Mouse (Mus musculus): ENCODE measurements around the gene Rsad2. TPM values are rescaled to one million over a fixed set of nuclear protein-coding genes. Genes with fewer than 3 reads are reported as not detected.
"Not testable (repeated sequence)": the region's sequence is repeated elsewhere in the genome, so short reads cannot be mapped to it uniquely, and the experiment has no call there.

Rsad2 gene
- total and polyA plus RNA-seq, 3 experiments, result 0.05 to 15.9 TPM; not detected in 1

DNA sequence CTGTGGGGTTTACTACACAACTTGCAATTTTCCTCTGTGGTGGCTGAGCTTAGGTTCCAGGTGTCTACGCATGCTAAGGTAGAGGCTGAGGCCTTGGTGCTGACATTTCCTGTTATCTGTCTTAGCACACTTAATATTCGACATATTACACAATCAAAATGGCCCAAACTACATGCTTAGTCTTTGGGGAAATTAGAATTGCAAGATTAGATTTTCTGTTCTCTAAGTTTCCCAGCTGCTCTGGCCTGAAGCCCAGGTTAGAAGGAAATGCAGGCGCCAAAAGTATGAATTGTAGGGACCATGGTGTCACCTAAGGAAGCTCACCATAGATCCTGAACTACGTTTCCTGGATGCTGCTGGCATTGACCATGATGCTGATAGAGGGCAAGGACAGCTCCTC, 19.9 kb downstream of the Rsad2 start:
- TF ChIP-seq TAL1 (conservative IDR thresholded peaks at IDR 0.05; ENCODE audit: low read depth, low read length), result no peak
- TF ChIP-seq CTCF (IDR thresholded peaks at IDR 0.05; ENCODE audit: low read depth, low read length), result no peak
- TF ChIP-seq GATA2 (IDR thresholded peaks at IDR 0.05; ENCODE audit: borderline replicate concordance, low read depth, low read length), result no peak
- TF ChIP-seq POLR2AphosphoS5 (IDR thresholded peaks at IDR 0.05; ENCODE audit: insufficient replicate concordance, low read depth, low read length), result no peak
- TF ChIP-seq GATA1 (IDR thresholded peaks at IDR 0.05; ENCODE audit: borderline replicate concordance, low read length), result no peak
- no peak for DNase-seq (ENCODE audit: low spot score)
- Histone ChIP-seq H3K36me3 (replicated peaks) (no peaks in the 10 kb centered on the region), H3K4me1 (ENCODE audit: insufficient read depth, low read depth, low read length) (no peaks in the 10 kb centered on the region), H3K4me3 (ENCODE audit: low read depth, low read length) (no peak overlapping the region), H3K9me3 (replicated peaks) (peaks cover 18% of the 10 kb centered on the region), H3K27me3 (ENCODE audit: insufficient read depth, low read length) (no peaks in the 10 kb centered on the region)
- ATAC-seq (ENCODE audit: extremely low read depth, insufficient number of reproducible peaks, low FRiP score, poor library complexity, severe bottlenecking), result no peak

GRCm38 (mm10) chr12:26428771-26429170, 27.5 kb downstream of the Rsad2 start:
- H3K4me3 ChIP-seq (ENCODE audit: low read depth, low read length); H3K27me3 ChIP-seq (ENCODE audit: insufficient read depth, low read length); H3K36me3 ChIP-seq (replicated peaks); DNase-seq (ENCODE audit: low spot score); ATAC-seq (ENCODE audit: extremely low read depth, insufficient number of reproducible peaks, low FRiP score, poor library complexity, severe bottlenecking); H3K4me1 ChIP-seq (ENCODE audit: insufficient read depth, low read depth, low read length): not testable (repeated sequence)
- peaks cover 22% of the 10 kb centered on the region for H3K9me3 ChIP-seq (replicated peaks)

DNA sequence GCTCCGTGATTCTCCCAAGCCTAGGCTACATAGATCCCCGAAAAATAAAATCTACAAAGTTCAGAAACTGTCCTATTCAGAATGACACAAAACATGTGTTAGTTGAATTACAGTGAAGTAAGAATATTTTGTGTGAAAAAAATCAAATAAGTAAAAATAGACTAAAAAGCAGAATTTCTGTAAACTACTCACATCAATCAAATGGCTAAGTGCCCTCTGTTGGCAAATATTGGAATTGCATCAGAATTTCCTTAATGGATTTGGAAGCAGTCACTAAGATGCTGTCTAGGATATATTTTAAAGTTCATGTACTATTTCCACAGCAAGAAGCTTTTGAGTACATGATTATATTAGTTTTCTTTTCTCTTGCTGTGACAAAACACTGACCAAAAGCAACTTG, 31.4 kb downstream of the Rsad2 start:
- Histone ChIP-seq H3K4me1 (ENCODE audit: insufficient read depth, low read depth, low read length) (no peaks in the 10 kb centered on the region), H3K9me3 (replicated peaks) (peaks cover 28% of the 10 kb centered on the region), H3K36me3 (replicated peaks) (no peaks in the 10 kb centered on the region), H3K4me3 (ENCODE audit: low read depth, low read length) (no peak overlapping the region), H3K27me3 (ENCODE audit: insufficient read depth, low read length) (no peaks in the 10 kb centered on the region)
- TF ChIP-seq TAL1 (conservative IDR thresholded peaks at IDR 0.05; ENCODE audit: low read depth, low read length), result no peak
- no peak for TF ChIP-seq CTCF (IDR thresholded peaks at IDR 0.05; ENCODE audit: low read depth, low read length)
- no peak for TF ChIP-seq GATA2 (IDR thresholded peaks at IDR 0.05; ENCODE audit: borderline replicate concordance, low read depth, low read length)
- TF ChIP-seq POLR2AphosphoS5 (IDR thresholded peaks at IDR 0.05; ENCODE audit: insufficient replicate concordance, low read depth, low read length), result no peak
- TF ChIP-seq GATA1 (IDR thresholded peaks at IDR 0.05; ENCODE audit: borderline replicate concordance, low read length), result no peak
- ATAC-seq (ENCODE audit: extremely low read depth, insufficient number of reproducible peaks, low FRiP score, poor library complexity, severe bottlenecking) (no peak), DNase-seq (ENCODE audit: low spot score) (no peak)

DNA sequence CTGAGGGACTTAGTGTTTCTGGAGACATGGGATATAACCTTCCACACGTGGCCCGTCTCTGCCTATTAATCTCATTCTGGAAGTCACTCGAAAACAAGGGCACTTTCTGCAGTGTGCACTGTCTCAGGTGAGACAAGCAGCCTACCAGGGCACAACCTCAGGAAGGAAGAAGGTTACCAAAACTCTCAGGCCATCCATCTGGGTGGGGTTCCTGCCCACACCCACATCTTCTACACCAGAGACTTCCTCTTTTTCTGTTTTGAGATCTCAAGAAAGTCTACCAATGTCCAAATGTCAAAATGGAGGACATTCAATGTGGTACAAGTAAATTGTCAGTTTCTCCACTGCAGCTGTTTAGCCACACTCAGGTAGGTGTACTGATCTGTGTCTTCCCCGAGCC, 37.9 kb downstream of the Rsad2 start:
- Histone ChIP-seq H3K4me3 (ENCODE audit: low read depth, low read length) (no peak overlapping the region), H3K36me3 (replicated peaks) (no peaks in the 10 kb centered on the region), H3K27me3 (ENCODE audit: insufficient read depth, low read length) (no peaks in the 10 kb centered on the region; the same call in 1 of the 2 replicates), H3K4me1 (ENCODE audit: insufficient read depth, low read depth, low read length) (no peaks in the 10 kb centered on the region), H3K9me3 (replicated peaks) (peaks cover 57% of the 10 kb centered on the region)
- ATAC-seq (ENCODE audit: extremely low read depth, insufficient number of reproducible peaks, low FRiP score, poor library complexity, severe bottlenecking) (no peak), DNase-seq (ENCODE audit: low spot score) (no peak)
- TF ChIP-seq TAL1 (conservative IDR thresholded peaks at IDR 0.05; ENCODE audit: low read depth, low read length) (no peak), GATA2 (IDR thresholded peaks at IDR 0.05; ENCODE audit: borderline replicate concordance, low read depth, low read length) (no peak), GATA1 (IDR thresholded peaks at IDR 0.05; ENCODE audit: borderline replicate concordance, low read length) (no peak), CTCF (IDR thresholded peaks at IDR 0.05; ENCODE audit: low read depth, low read length) (no peak), POLR2AphosphoS5 (IDR thresholded peaks at IDR 0.05; ENCODE audit: insufficient replicate concordance, low read depth, low read length) (no peak)

DNA sequence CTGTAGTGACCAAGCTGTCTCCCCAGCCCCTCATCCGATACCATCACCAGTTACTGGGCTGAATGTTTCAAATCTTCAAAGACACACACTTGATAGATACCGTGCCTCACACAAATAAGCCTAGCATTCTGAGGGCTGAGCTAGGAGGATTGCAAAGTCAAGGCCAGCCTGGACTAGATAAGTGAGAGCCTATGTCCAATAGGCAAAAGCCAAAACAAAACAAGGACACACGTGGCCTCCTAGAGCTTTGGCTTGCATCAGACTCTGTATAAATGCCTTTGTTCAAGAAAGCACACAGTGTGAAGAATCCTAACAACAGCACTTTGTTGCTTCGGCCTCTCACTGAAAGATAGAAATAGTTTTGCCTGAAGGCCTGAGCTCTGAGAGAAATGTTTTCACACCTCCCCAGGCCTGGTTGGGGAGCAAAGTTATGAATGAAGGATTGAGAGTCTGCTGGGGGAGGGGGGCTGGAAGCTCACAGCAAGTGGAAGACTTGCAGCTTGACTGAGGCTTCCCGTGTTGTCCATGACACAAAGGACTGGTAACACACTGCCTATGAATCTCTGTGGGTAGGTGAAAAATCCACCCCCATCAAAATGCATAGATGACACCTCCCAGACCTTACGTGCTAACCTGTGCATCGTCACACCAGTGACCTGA, 39.5 kb downstream of the Rsad2 start:
- H3K4me1 ChIP-seq (ENCODE audit: insufficient read depth, low read depth, low read length), result no peaks in the 10 kb centered on the region
- H3K27me3 ChIP-seq (ENCODE audit: insufficient read depth, low read length), result no peaks in the 10 kb centered on the region; the same call in 1 of the 2 replicates
- no peak for DNase-seq (ENCODE audit: low spot score)
- ATAC-seq (ENCODE audit: extremely low read depth, insufficient number of reproducible peaks, low FRiP score, poor library complexity, severe bottlenecking), result no peak
- no peaks in the 10 kb centered on the region for H3K36me3 ChIP-seq (replicated peaks)
- peaks cover 66% of the 10 kb centered on the region for H3K9me3 ChIP-seq (replicated peaks)
- no peak overlapping the region for H3K4me3 ChIP-seq (ENCODE audit: low read depth, low read length)
- TF ChIP-seq GATA2 (IDR thresholded peaks at IDR 0.05; ENCODE audit: borderline replicate concordance, low read depth, low read length), result no peak

DNA sequence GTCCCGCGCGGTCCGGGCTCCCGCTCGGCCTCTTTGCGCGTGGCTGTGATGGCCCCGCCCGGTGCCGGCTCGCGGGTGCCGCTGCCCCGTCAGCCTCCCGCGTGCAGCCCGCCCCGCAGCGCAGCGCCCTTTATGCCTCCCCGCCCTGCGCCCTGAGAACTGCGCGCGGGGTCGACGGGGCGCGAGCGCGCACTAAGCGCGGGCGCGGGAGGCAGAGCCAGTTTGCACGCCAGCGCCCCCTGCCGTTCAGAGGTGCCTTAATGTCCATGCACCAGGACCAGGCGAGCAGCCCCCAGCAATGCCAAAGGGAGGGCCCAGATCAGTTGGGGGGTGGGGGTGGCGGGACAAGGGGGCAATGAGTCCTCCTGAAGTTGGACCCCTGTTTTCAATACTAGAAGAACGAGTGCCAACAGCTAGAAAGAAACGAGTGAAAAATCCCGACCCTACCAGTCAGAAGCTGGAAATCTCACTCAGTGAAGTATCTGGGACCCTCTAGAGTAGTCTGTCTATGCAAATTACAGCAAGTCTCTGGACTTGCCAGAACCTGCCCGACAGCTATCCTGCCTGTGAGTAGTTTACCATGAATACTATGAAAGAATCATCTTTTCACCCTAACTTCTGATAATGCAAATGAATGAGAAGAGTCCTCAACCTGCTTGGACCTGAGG, 41.0 kb downstream of the Rsad2 start, which contains the start of gene Rnf144a:
Gene Rnf144a, minus strand, starts transcription at position 151 of the 668 bp plus-strand sequence.
- no peak for TF ChIP-seq CTCF (IDR thresholded peaks at IDR 0.05; ENCODE audit: low read depth, low read length)
- TF ChIP-seq GATA2 (IDR thresholded peaks at IDR 0.05; ENCODE audit: borderline replicate concordance, low read depth, low read length), result no peak
- TF ChIP-seq POLR2AphosphoS5 (IDR thresholded peaks at IDR 0.05; ENCODE audit: insufficient replicate concordance, low read depth, low read length), result no peak
- no peak for TF ChIP-seq GATA1 (IDR thresholded peaks at IDR 0.05; ENCODE audit: borderline replicate concordance, low read length)
- TF ChIP-seq TAL1 (conservative IDR thresholded peaks at IDR 0.05; ENCODE audit: low read depth, low read length), result no peak
- H3K4me1 ChIP-seq (ENCODE audit: insufficient read depth, low read depth, low read length), result no peaks in the 10 kb centered on the region
- no peaks in the 10 kb centered on the region for H3K36me3 ChIP-seq (replicated peaks)
- H3K9me3 ChIP-seq (replicated peaks), result peaks cover 72% of the 10 kb centered on the region
- no peak for ATAC-seq (ENCODE audit: extremely low read depth, insufficient number of reproducible peaks, low FRiP score, poor library complexity, severe bottlenecking)
- no peaks in the 10 kb centered on the region; the same call in 1 of the 2 replicates for H3K27me3 ChIP-seq (ENCODE audit: insufficient read depth, low read length)
- DNase-seq (ENCODE audit: low spot score), result no peak
- peak within 1 kb of the TSS; percentile 3; the same call in 1 of the 2 replicates for H3K4me3 ChIP-seq (ENCODE audit: low read depth, low read length)

All from G1E (cell line).